Mouse (Mus musculus) olfactory bulb, adult 2 months (tissue): ENCODE data around the gene Chd4. TPM values are rescaled to one million over a fixed set of nuclear protein-coding genes. Genes with fewer than 3 reads are reported as not detected.

ENCODE experiments used
- H3K27ac ChIP-seq: fragments of 200-500 bp; 2 replicates; pipeline ENCODE4 v1.5.1; 2012; ENCODE audit warnings: low read depth, low read length; ENCODE audit not compliant: insufficient read depth
- H3K4me1 ChIP-seq: fragments of 200-500 bp; 2 replicates; pipeline ENCODE4 v1.6.1; 2012; ENCODE audit warnings: low read length; ENCODE audit not compliant: control insufficient read depth, insufficient read depth
- H3K4me3 ChIP-seq: fragments of 200-500 bp; 2 replicates; pipeline ENCODE4 v1.5.1; 2012; ENCODE audit warnings: mild to moderate bottlenecking, low read depth, low read length, moderate library complexity; ENCODE audit not compliant: insufficient read depth
- CTCF ChIP-seq: fragments of 200-500 bp; IDR thresholded peaks from 2 replicates; pipeline ENCODE4 v1.5.1; 2012; ENCODE audit warnings: low read depth, mild to moderate bottlenecking, low read length, moderate library complexity; ENCODE audit not compliant: insufficient read depth
- POLR2A ChIP-seq: fragments of 200-500 bp; IDR thresholded peaks from 2 replicates; pipeline ENCODE4 v1.6.1; 2012; ENCODE audit warnings: mild to moderate bottlenecking, low read depth, low read length, moderate library complexity; ENCODE audit not compliant: insufficient read depth
- WGBS: fragments of 180-500 bp; shearing (Covaris S2); methylation state at CpG from one replicate; pipeline ENCODE4 v1.1.7; 2018; 5-methylcytosine and 5-hydroxymethylcytosine counted together
- polyA plus RNA-seq: library from polyadenylated mRNA; stranded (reverse); fragments of >200 nt; gene quantifications from 2 replicates; pipeline ENCODE4 v1.2.4, GENCODE M21; 2012; ENCODE audit warnings: low replicate concordance; ENCODE audit not compliant: missing spikeins, insufficient read depth, insufficient read length

Chd4 gene
- polyA plus RNA-seq, 1 experiment, result 138 TPM

- WGBS, result 3% methylated on average over 20 of the region's 20 CpGs
- H3K27ac ChIP-seq, result peak overlapping the region; percentile 88
- TF ChIP-seq CTCF, result no peak
- no peak for TF ChIP-seq POLR2A
- peaks cover 52% of the 10 kb centered on the region for H3K4me1 ChIP-seq
- H3K4me3 ChIP-seq, result peak overlapping the region; percentile 65
These were observed 68.2 kb downstream of the Chd4 start for GRCm38 (mm10) chr6:125163801-125164657.

GRCm38 (mm10) chr6:125164672-125165327 is 69.0 kb downstream of the Chd4 start:
- under 1% methylated on average over 39 of the region's 39 CpGs for WGBS
- H3K4me3 ChIP-seq, result peak overlapping the region; percentile 65
- TF ChIP-seq CTCF (no peak), POLR2A (no peak)
- peaks cover 52% of the 10 kb centered on the region for H3K4me1 ChIP-seq
- H3K27ac ChIP-seq, result peak overlapping the region; percentile 88

GRCm38 (mm10) chr6:125165328-125165891 is 69.6 kb downstream of the Chd4 start:
- 1% methylated on average over 36 of the region's 36 CpGs for whole genome bisulfite sequencing
- Histone ChIP-seq H3K4me1 (peaks cover 48% of the 10 kb centered on the region), H3K27ac (peak overlapping the region; percentile 88), H3K4me3 (peak overlapping the region; percentile 65)
- TF ChIP-seq POLR2A (peak; percentile 100), CTCF (no peak)

GRCm38 (mm10) chr6:125166051-125166751 is 70.4 kb downstream of the Chd4 start, which contains the start of gene Gapdh:
Gapdh (minus strand) TSS chr6:125166467.
- Histone ChIP-seq H3K4me1 (peaks cover 41% of the 10 kb centered on the region), H3K4me3 (peak within 1 kb of the TSS; percentile 65), H3K27ac (peak within 1 kb of the TSS; percentile 88)
- 1% methylated on average over 17 of the region's 18 CpGs for WGBS
- TF ChIP-seq CTCF, result no peak
- no peak for TF ChIP-seq POLR2A

GRCm38 (mm10) chr6:125166861-125167650 is 71.3 kb downstream of the Chd4 start:
- TF ChIP-seq POLR2A (no peak), CTCF (no peak)
- Histone ChIP-seq H3K4me3 (peak overlapping the region; percentile 65), H3K4me1 (peaks cover 37% of the 10 kb centered on the region), H3K27ac (peak overlapping the region; percentile 82)
- WGBS, result 14% methylated on average over 10 of the region's 10 CpGs

GRCm38 (mm10) chr6:125168086-125168485 is 72.3 kb downstream of the Chd4 start:
- 62% methylated on average over 14 of the region's 14 CpGs for WGBS
- no peak for TF ChIP-seq CTCF
- no peak for TF ChIP-seq POLR2A
- H3K27ac ChIP-seq, result peak overlapping the region; percentile 82
- peaks cover 33% of the 10 kb centered on the region for H3K4me1 ChIP-seq
- no peak overlapping the region for H3K4me3 ChIP-seq

- no peak for TF ChIP-seq CTCF
- TF ChIP-seq POLR2A, result no peak
- Histone ChIP-seq H3K27ac (no peak overlapping the region), H3K4me1 (peaks cover 27% of the 10 kb centered on the region), H3K4me3 (no peak overlapping the region)
- WGBS, result 85% methylated on average over 6 of the region's 6 CpGs
These were observed 74.4 kb downstream of the Chd4 start for GRCm38 (mm10) chr6:125170194-125170593.

GRCm38 (mm10) chr6:125172474-125172873 is 76.7 kb downstream of the Chd4 start:
- Histone ChIP-seq H3K4me3 (no peak overlapping the region), H3K27ac (no peak overlapping the region), H3K4me1 (peaks cover 13% of the 10 kb centered on the region)
- TF ChIP-seq POLR2A (no peak), CTCF (no peak)
- WGBS, result 86% methylated on average over 2 of the region's 2 CpGs
